Mouse (Mus musculus): ENCODE measurements at regions not wholly inside any gene's neighbourhood (a gene's known extent, or its start where the extent isn't known, plus 50 kb on each side); places are given as distances from the start of the nearest gene placed in this dataset.

DNA sequence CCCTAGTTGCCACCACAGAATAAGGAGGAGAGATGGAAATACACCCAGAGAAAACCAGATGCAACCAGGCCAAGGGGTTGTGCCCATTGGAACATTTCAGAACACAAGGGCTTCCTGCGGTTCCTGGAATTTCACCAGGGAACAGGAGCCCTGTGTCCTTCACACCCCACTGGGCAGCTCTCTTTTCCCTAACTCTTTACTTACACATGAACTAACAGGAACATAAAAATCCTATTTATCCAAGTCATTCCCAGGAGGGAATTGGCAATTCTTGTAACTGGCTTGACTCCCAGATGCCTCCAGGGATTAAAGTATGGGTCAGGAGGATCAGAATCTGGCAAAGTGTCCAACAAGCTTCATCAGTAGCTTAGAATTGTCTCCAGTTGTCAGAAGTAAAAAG, 62.2 kb upstream of the Glycam1 start:
- H3K27me3 ChIP-seq: no peaks in the 10 kb centered on the region
- WGBS: 11% methylated on average over 1 of the region's 1 CpGs
- H3K4me2 ChIP-seq (replicated peaks): no peak overlapping the region
- no peak overlapping the region for H3K4me3 ChIP-seq
- H3K4me1 ChIP-seq: peaks cover 5% of the 10 kb centered on the region; the same call in 1 of the 2 replicates
- H3K27ac ChIP-seq (replicated peaks): no peak overlapping the region
- H3K36me3 ChIP-seq: no peaks in the 10 kb centered on the region
- no peak overlapping the region for H3K9ac ChIP-seq (replicated peaks)
- H3K9me3 ChIP-seq: no peaks in the 10 kb centered on the region
- ATAC-seq (replicated peaks): peak; percentile 70

Measured in forebrain, embryonic 15.5 days (tissue).